ENCODE assay signal across 21 mouse cellular contexts in genomic region chr16:50751495-50752276, GRCm38 (mm10).
DNase-seq lines count a peak whose midpoint lies in the region; ATAC-seq and TF ChIP-seq lines count a peak whose summit lies in the region.
"Had no signal": no experiment of that assay in that cellular context is flagged by ENCODE, and none has a peak within 500 bp of the region (broad histone marks: within the 10 kb centered on the region; RNA-seq: fewer than 3 reads in every experiment).

No protein-coding gene starts in this region.

- no peak overlapping the region for H3K4me2 ChIP-seq in embryonic facial prominence, embryonic 14.5 days (ENCODE audit: low read depth, low read length)
- H3K4me2 ChIP-seq: hindbrain, embryonic 12.5 days; liver, embryonic 13.5 days; neural tube, embryonic 15.5 days had no signal

- H3K9me3 ChIP-seq in embryonic facial prominence, embryonic 14.5 days (ENCODE audit: control insufficient read depth, low read length) = no peaks in the 10 kb centered on the region
- no peaks in the 10 kb centered on the region for H3K9me3 ChIP-seq in embryonic facial prominence, embryonic 10.5 days
- H3K9me3 ChIP-seq: G1E; hindbrain, embryonic 12.5 days; liver, embryonic 13.5 days; megakaryocyte, embryonic 14.5 days; neural tube, embryonic 15.5 days had no signal

- no peak for TF ChIP-seq CTCF in kidney, adult 2 months (conservative IDR thresholded peaks at IDR 0.05; ENCODE audit: insufficient read depth, insufficient read length, low read depth, low read length)
- TF ChIP-seq CTCF in lung, adult 2 months (IDR thresholded peaks at IDR 0.05; ENCODE audit: insufficient read depth, low read length) = no peak

- ATAC-seq in embryonic facial prominence, embryonic 14.5 days (ENCODE audit: low read depth) = no peak
- ATAC-seq: forebrain, embryonic 16.5 days; intestine, embryonic 16.5 days had no signal

- no peak for TF ChIP-seq POLR2A in kidney, adult 2 months (IDR thresholded peaks at IDR 0.05; ENCODE audit: low read depth, low read length)
- no peak for TF ChIP-seq POLR2A in lung, adult 2 months (IDR thresholded peaks at IDR 0.05; ENCODE audit: borderline replicate concordance, extremely low read depth, low read depth, low read length)

- H3K27ac ChIP-seq in embryonic facial prominence, embryonic 14.5 days (replicated peaks; ENCODE audit: low read depth, low read length) = peak overlapping the region; percentile 5; the same call in 1 of the 2 replicates
- no peak overlapping the region for H3K27ac ChIP-seq in embryonic facial prominence, embryonic 10.5 days (replicated peaks)
- peak overlapping the region; percentile 99 for H3K27ac ChIP-seq in kidney, adult 2 months (ENCODE audit: insufficient read depth, low read depth, low read length)
- H3K27ac ChIP-seq: liver, embryonic 13.5 days; neural tube, embryonic 15.5 days had no signal

- no peak overlapping the region for H3K4me3 ChIP-seq in embryonic facial prominence, embryonic 14.5 days (ENCODE audit: low read depth, low read length)
- no peak overlapping the region for H3K4me3 ChIP-seq in embryonic facial prominence, embryonic 10.5 days
- H3K4me3 ChIP-seq in kidney, adult 2 months (ENCODE audit: insufficient read depth, low read depth, low read length) = no peak overlapping the region
- no peak overlapping the region for H3K4me3 ChIP-seq in lung, adult 2 months (replicated peaks; ENCODE audit: extremely low read depth, low read depth, low read length)
- H3K4me3 ChIP-seq: erythroblast, embryonic 14.5 days; hindbrain, embryonic 12.5 days; liver, embryonic 13.5 days; megakaryocyte, embryonic 14.5 days; neural tube, embryonic 15.5 days had no signal

- no peak overlapping the region for H3K9ac ChIP-seq in embryonic facial prominence, embryonic 14.5 days (ENCODE audit: low read depth, low read length)
- H3K9ac ChIP-seq: hindbrain, embryonic 12.5 days; liver, embryonic 13.5 days; neural tube, embryonic 15.5 days had no signal

- DNase-seq in embryonic facial prominence, embryonic 14.5 days (ENCODE audit: low spot score) = peak; percentile 28
- no peak for DNase-seq in embryonic facial prominence, embryonic 10.5 days (ENCODE audit: low spot score)
- DNase-seq in kidney, adult 2 months = peak; percentile 6
- DNase-seq in kidney, adult 9 months = no peak
- peak; percentile 25 for DNase-seq in lung, postnatal 36 days
- no peak for DNase-seq in lung, adult 2 months
- peak; percentile 13 for DNase-seq in kidney, postnatal 14 days
- DNase-seq in yolk sac, embryonic 10.5 days (ENCODE audit: low spot score) = no peak
- DNase-seq: B cell, adult 2 months; cerebellum, adult 9-11 months; embryo, embryonic 11 days; gastrocnemius, postnatal 10 days; liver, embryonic 13.5 days; thymus, adult 18-20 months had no signal

- H3K36me3 ChIP-seq in embryonic facial prominence, embryonic 14.5 days (ENCODE audit: control insufficient read depth, insufficient read depth, low read length) = no peaks in the 10 kb centered on the region
- no peaks in the 10 kb centered on the region for H3K36me3 ChIP-seq in embryonic facial prominence, embryonic 10.5 days (replicated peaks)
- H3K36me3 ChIP-seq in kidney, adult 2 months (ENCODE audit: control insufficient read depth, insufficient read depth, low read length) = no peaks in the 10 kb centered on the region
- H3K36me3 ChIP-seq: G1E; hindbrain, embryonic 12.5 days; liver, embryonic 13.5 days; neural tube, embryonic 15.5 days had no signal

- H3K4me1 ChIP-seq in embryonic facial prominence, embryonic 14.5 days (ENCODE audit: control insufficient read depth, insufficient read depth, low read length) = peaks cover 13% of the 10 kb centered on the region; the same call in 1 of the 2 replicates
- peaks cover 19% of the 10 kb centered on the region for H3K4me1 ChIP-seq in embryonic facial prominence, embryonic 10.5 days
- peaks cover 13% of the 10 kb centered on the region for H3K4me1 ChIP-seq in kidney, adult 2 months (ENCODE audit: control insufficient read depth, insufficient read depth, low read length)
- H3K4me1 ChIP-seq in lung, adult 2 months (ENCODE audit: control insufficient read depth, insufficient read depth, low read length) = no peaks in the 10 kb centered on the region

- 71% methylated on average over 9 of the region's 9 CpGs for WGBS in embryonic facial prominence, embryonic 14.5 days
- 85% methylated on average over 9 of the region's 9 CpGs for WGBS in embryonic facial prominence, embryonic 10.5 days
- 66% methylated on average over 9 of the region's 9 CpGs for WGBS in kidney, adult 2 months
- WGBS in lung, adult 2 months = 57% methylated on average over 9 of the region's 9 CpGs

- H3K27me3 ChIP-seq in embryonic facial prominence, embryonic 14.5 days (replicated peaks; ENCODE audit: control insufficient read depth, insufficient read depth, low read length) = no peaks in the 10 kb centered on the region
- no peaks in the 10 kb centered on the region for H3K27me3 ChIP-seq in embryonic facial prominence, embryonic 10.5 days (replicated peaks; ENCODE audit: low read depth, poor library complexity, severe bottlenecking)
- no peaks in the 10 kb centered on the region for H3K27me3 ChIP-seq in kidney, adult 2 months (replicated peaks; ENCODE audit: control insufficient read depth, insufficient read depth, low read length)
- H3K27me3 ChIP-seq: hindbrain, embryonic 12.5 days; liver, embryonic 13.5 days; megakaryocyte, embryonic 14.5 days; neural tube, embryonic 15.5 days had no signal

Comparison
In these comparisons a context has a peak if more than half of its experiments do, and no peak if none do; other contexts are left out.
1. DNase-seq: peak in embryonic facial prominence, embryonic 14.5 days (single experiment), kidney, adult 2 months (single experiment), lung, postnatal 36 days (single experiment) and kidney, postnatal 14 days (single experiment); none in embryonic facial prominence, embryonic 10.5 days (single experiment), kidney, adult 9 months (single experiment), lung, adult 2 months (single experiment) and yolk sac, embryonic 10.5 days (single experiment).